Mouse (Mus musculus) heart, embryonic 11.5 days (tissue): ENCODE measurements around the gene Magix. TPM values are rescaled to one million over a fixed set of nuclear protein-coding genes. Genes with fewer than 3 reads are reported as not detected.

Experiments used
- ATAC-seq: fragments of 200-750 bp; cut with Nextera tagmentation; replicated peaks from 2 replicates; pipeline ENCODE4 v1.8.0; 2017; ENCODE audit warnings: moderate library complexity; ENCODE audit not compliant: insufficient number of reproducible peaks, low FRiP score, low TSS enrichment
- H3K27ac ChIP-seq: fragments of 300-500 bp; sonication (generic); 2 replicates; pipeline ENCODE4 v1.5.1; 2014; ENCODE audit warnings: mild to moderate bottlenecking, low read depth, low read length
- H3K27me3 ChIP-seq: fragments of 300-500 bp; sonication (generic); 2 replicates; pipeline ENCODE4 v1.6.1; 2014; ENCODE audit warnings: mild to moderate bottlenecking, low read length, mixed read lengths; ENCODE audit not compliant: control insufficient read depth, insufficient read depth
- H3K36me3 ChIP-seq: fragments of 300-500 bp; sonication (generic); 2 replicates; pipeline ENCODE4 v1.6.1; 2014; ENCODE audit warnings: mild to moderate bottlenecking, low read length, moderate library complexity, mixed read lengths; ENCODE audit not compliant: control insufficient read depth, insufficient read depth
- H3K4me1 ChIP-seq: fragments of 300-500 bp; sonication (generic); 2 replicates; pipeline ENCODE4 v1.6.1; 2014; ENCODE audit warnings: low read length; ENCODE audit not compliant: control insufficient read depth, insufficient read depth
- H3K4me2 ChIP-seq: fragments of 300-500 bp; sonication (generic); 2 replicates; pipeline ENCODE4 v1.6.1; 2014; ENCODE audit warnings: mild to moderate bottlenecking, moderate library complexity
- H3K4me3 ChIP-seq: fragments of 300-500 bp; sonication (generic); 2 replicates; pipeline ENCODE4 v1.5.1; 2014; ENCODE audit warnings: low read depth, low read length
- H3K9ac ChIP-seq: fragments of 300-500 bp; sonication (generic); 2 replicates; pipeline ENCODE4 v1.6.1; 2014; ENCODE audit warnings: mild to moderate bottlenecking, low read depth, low read length, moderate library complexity
- H3K9me3 ChIP-seq: fragments of 300-500 bp; sonication (generic); replicated peaks from 2 replicates; pipeline ENCODE4 v1.6.1; 2016; ENCODE audit warnings: low read length; ENCODE audit not compliant: control insufficient read depth
- WGBS: fragments of 180-500 bp; shearing (Covaris S2); extraction: QIAGEN DNeasy Blood & Tissue Kit; methylation state at CpG from one replicate; pipeline ENCODE4 v1.1.7; 2014; ENCODE audit not compliant: insufficient replicate concordance; 5-methylcytosine and 5-hydroxymethylcytosine counted together
- polyA plus RNA-seq: library from polyadenylated mRNA; unstranded; fragments of >200 nt; fragmentation: Nextera tagmentation; extraction: Ambion mirVana; gene quantifications from 2 replicates; pipeline ENCODE4 v1.2.1, GENCODE M21; 2014

Magix gene
- polyA plus RNA-seq, 1 experiment from 2014 or later = not detected

DNA sequence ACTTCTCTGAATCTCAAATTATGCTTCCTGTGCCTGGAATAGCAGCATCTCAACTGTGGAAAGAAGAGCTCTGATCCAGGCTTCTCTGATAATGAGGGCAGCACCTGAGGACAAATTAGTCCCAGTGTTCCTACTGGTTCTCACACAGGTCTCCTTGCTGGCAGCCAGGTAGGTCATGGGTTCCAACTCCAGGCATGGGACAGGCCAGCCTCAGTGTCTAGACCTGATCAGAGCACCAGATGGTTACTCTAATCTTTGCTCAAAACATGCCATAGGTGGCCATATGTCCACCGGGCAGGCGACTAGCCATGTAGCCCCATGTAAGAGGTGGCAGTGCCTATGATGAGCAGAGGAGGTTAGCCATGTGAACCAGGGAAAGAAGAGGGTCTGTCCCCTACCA lies 7.3 kb upstream of the Magix start:
- 79% methylated on average over 2 of the region's 2 CpGs for WGBS
- H3K36me3 ChIP-seq = no peaks in the 10 kb centered on the region
- no peak overlapping the region for H3K27ac ChIP-seq
- ATAC-seq = no peak
- H3K4me2 ChIP-seq = no peak overlapping the region
- H3K9me3 ChIP-seq = no peaks in the 10 kb centered on the region
- H3K4me3 ChIP-seq = no peak overlapping the region
- no peak overlapping the region for H3K9ac ChIP-seq
- no peaks in the 10 kb centered on the region for H3K4me1 ChIP-seq
- H3K27me3 ChIP-seq = no peaks in the 10 kb centered on the region

DNA sequence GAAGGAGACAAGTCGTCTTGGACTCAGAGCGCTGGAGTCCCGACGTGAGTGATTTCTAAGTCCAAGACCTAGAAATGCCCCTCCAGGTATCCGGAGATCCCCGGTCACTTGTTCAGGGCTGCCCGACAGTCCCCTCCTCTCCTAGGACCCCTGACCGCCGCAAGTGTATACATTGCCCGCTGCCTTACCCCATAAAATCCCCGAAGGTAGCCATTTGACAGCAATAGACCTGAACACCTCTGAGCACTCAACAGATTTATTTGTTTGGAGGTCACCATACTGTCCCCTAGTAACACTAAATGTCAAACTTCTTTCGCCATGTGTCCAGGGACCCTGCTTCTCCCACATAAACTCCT lies 1.0 kb downstream of the Magix start:
- ATAC-seq = 0 out of 2 replicates have a peak, but pooled peaks have one; percentile 4
- WGBS = 18% methylated on average over 12 of the region's 12 CpGs
- Histone ChIP-seq H3K4me2 (peak overlapping the region; percentile 58), H3K36me3 (no peaks in the 10 kb centered on the region), H3K27me3 (no peaks in the 10 kb centered on the region), H3K27ac (no peak overlapping the region), H3K9ac (no peak overlapping the region), H3K4me3 (peak overlapping the region; percentile 32), H3K9me3 (no peaks in the 10 kb centered on the region), H3K4me1 (no peaks in the 10 kb centered on the region)

DNA sequence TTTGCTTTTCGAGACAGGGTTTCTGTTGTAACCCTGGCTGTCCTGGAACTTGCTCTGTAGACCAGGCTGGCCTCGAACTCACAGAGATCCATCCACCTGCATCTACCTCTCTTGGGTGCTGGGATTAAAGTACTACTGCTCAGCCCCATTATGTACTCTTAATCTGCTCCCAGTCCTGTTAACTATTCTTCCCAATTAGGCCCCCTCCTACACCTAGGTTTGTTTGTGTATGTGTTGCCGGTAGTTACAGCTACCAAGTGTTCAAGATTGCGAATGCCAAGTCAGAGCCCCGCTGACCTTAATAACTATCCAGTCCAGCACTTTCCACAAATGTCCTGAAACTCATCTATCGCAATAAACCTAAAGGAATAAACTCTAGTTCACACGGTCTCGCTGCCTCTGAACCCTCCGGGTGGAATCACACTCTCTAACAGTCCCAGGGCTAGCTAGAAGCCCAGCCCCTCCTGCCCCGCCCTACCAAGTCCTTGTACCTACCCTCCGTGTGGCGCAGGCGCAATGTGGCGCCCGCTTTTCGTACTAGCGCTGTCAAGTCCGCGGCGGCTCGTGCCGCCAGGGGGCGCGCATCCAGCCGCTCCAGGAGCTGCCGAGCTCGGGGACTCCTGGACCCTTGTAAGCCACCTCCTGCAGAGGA lies 1.5 kb downstream of the Magix start:
- Histone ChIP-seq H3K36me3 (no peaks in the 10 kb centered on the region), H3K4me2 (peak overlapping the region; percentile 58), H3K4me3 (peak overlapping the region; percentile 32), H3K27me3 (no peaks in the 10 kb centered on the region), H3K9ac (peak overlapping the region; percentile 40; the same call in 1 of the 2 replicates), H3K27ac (no peak overlapping the region), H3K4me1 (no peaks in the 10 kb centered on the region), H3K9me3 (no peaks in the 10 kb centered on the region)
- peak; percentile 89 for ATAC-seq
- 16% methylated on average over 27 of the region's 27 CpGs for WGBS

DNA sequence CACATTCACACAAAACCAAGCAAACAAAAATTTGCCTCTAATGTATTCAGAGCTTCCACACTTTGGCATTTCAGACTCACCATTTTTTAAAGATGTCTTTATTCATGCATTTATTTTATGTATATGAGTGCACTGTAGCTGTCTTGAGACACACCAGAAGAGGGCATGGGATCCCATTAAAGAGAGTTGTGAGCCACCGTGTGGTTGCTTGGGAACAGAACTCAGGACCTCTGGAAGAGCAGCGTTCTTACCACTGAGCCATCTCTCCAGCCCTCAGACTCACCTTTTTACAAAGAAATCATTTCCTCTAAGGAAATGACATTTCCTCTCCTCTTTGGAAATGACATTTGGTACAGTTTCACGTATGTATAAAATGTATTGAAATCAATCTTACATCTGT lies 2.1 kb downstream of the Magix start:
- Histone ChIP-seq H3K4me2 (no peak overlapping the region), H3K9me3 (no peaks in the 10 kb centered on the region), H3K27me3 (no peaks in the 10 kb centered on the region), H3K4me1 (no peaks in the 10 kb centered on the region), H3K9ac (no peak overlapping the region), H3K27ac (no peak overlapping the region), H3K36me3 (no peaks in the 10 kb centered on the region), H3K4me3 (no peak overlapping the region)
- 40% methylated on average over 3 of the region's 3 CpGs for WGBS
- no peak for ATAC-seq

DNA sequence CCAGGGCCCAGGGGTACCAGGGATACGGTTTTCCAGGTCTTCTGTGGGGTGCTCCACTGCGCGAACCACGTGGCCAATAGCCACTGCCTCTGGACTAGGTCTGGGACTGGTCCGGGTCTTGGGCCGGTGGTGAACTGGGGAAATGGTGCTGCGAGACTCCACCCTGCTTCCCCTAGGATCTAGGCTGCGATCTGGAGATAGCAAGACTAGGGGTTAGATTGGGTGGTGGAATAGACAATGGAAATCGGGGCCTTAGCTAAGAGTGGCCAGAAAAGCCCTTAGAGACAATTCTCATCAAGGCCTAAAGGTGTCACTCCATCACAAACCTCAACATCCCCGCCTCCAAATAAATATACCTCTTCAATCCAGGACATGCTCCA lies 6.1 kb downstream of the Magix start:
- H3K4me2 ChIP-seq = peak overlapping the region; percentile 65
- peaks cover 5% of the 10 kb centered on the region; the same call in 1 of the 2 replicates for H3K4me1 ChIP-seq
- ATAC-seq = no peak
- peak overlapping the region; percentile 52; the same call in 1 of the 2 replicates for H3K9ac ChIP-seq
- peak overlapping the region; percentile 6; the same call in 1 of the 2 replicates for H3K27ac ChIP-seq
- H3K4me3 ChIP-seq = peak overlapping the region; percentile 36
- H3K27me3 ChIP-seq = no peaks in the 10 kb centered on the region
- H3K36me3 ChIP-seq = no peaks in the 10 kb centered on the region
- 34% methylated on average over 10 of the region's 10 CpGs for WGBS
- no peaks in the 10 kb centered on the region for H3K9me3 ChIP-seq

DNA sequence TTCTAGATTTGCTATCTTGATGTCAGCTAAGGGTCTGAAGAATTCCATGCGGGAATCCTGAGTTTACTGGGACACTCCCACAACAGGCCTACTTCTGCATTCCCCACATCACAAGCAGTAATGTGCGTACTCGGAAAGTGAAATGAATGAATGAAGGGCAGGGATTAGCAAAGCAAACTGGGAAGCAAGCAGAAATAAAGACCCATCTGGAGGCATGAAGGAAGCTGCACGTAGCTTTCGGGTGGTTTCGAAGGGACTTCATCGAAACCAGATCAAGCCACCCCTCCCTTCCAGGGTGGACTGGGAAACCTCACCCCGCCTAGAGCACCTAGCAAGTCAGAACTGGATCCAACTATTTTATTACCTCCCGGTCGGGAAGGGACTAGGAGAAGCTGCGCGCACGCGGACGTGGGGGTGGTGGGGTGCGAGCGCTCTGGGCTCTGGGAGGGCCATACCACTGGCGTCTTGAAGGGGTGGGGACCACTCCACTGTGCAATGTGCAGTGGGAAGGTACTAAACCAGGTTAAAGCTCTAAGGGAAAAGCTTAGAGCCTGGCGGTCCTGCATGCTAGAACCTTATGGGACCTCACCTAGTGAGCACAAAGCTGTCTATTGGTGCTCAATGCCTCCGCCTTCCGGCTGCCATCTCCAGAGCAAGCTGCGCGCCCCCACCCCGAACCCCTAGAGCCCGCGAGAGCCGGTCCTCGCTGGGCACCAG lies 6.6 kb downstream of the Magix start:
- Histone ChIP-seq H3K9me3 (no peaks in the 10 kb centered on the region), H3K27me3 (no peaks in the 10 kb centered on the region), H3K4me2 (peak overlapping the region; percentile 65), H3K9ac (peak overlapping the region; percentile 52; the same call in 1 of the 2 replicates), H3K4me3 (peak overlapping the region; percentile 36), H3K27ac (peak overlapping the region; percentile 6; the same call in 1 of the 2 replicates), H3K4me1 (peaks cover 5% of the 10 kb centered on the region; the same call in 1 of the 2 replicates), H3K36me3 (no peaks in the 10 kb centered on the region)
- ATAC-seq = no peak; the same call in 1 of the 2 replicates
- WGBS = 24% methylated on average over 28 of the region's 28 CpGs

DNA sequence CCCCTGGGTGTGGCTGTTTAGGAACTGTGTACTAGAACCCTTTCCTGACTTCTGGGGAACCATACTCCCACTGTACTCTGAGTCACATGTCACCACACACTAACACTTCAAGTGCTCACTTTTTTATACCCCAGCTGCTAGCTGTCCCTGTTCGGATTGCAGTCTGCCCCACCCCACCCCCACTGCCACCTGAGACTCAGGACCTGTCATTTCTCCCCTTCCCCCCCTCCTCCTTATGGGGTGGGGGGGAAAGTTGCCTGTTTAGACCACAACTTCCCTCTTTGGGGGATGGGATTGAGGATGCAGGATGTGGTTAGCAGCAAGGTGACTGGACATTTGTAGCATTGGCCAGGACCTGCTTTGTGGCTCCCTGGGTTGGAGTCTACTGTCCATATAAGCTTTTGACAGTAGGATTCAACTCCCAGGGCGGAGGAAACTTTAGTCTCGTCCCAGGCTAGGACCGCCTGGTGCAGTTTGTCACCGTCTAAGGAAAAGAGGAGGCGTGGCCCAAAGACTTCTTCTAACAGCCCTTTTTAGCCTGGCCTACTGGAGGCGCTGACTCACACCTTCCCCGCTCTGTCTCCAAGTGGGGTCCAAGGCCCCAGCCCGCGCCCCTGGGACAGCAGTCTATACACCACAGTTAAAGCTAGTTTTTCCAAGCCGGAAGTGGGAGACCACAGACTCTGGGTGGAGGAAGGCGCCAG lies 7.3 kb downstream of the Magix start:
- H3K4me3 ChIP-seq = peak overlapping the region; percentile 36
- no peaks in the 10 kb centered on the region for H3K27me3 ChIP-seq
- H3K27ac ChIP-seq = no peak overlapping the region
- ATAC-seq = no peak
- 14% methylated on average over 12 of the region's 12 CpGs for WGBS
- peaks cover 5% of the 10 kb centered on the region; the same call in 1 of the 2 replicates for H3K4me1 ChIP-seq
- peak overlapping the region; percentile 65 for H3K4me2 ChIP-seq
- H3K36me3 ChIP-seq = no peaks in the 10 kb centered on the region
- H3K9ac ChIP-seq = no peak overlapping the region
- H3K9me3 ChIP-seq = no peaks in the 10 kb centered on the region

- WGBS = 37% methylated on average over 6 of the region's 6 CpGs
- Histone ChIP-seq H3K4me2 (no peak overlapping the region), H3K9ac (no peak overlapping the region), H3K4me1 (peaks cover 5% of the 10 kb centered on the region; the same call in 1 of the 2 replicates), H3K36me3 (no peaks in the 10 kb centered on the region), H3K27me3 (no peaks in the 10 kb centered on the region), H3K4me3 (no peak overlapping the region), H3K27ac (no peak overlapping the region), H3K9me3 (no peaks in the 10 kb centered on the region)
- no peak for ATAC-seq
Observed at GRCm38 (mm10) chrX:7672739-7673138, 8.3 kb downstream of the Magix start.
